Mouse (Mus musculus) CH12.LX (cell line): ENCODE data around the gene Gabarapl2. TPM values are rescaled to one million over a fixed set of nuclear protein-coding genes. Genes with fewer than 3 reads are reported as not detected.

Experiments
- DNase-seq: peaks from one replicate; pipeline ENCODE4 v3.0.0-alpha.2; 2013; ENCODE audit errors: extremely low read depth
- H3K27ac ChIP-seq: 2 replicates; pipeline ENCODE4 v1.5.1; 2012; ENCODE audit warnings: low read depth, mild to moderate bottlenecking, control low read depth, moderate library complexity; ENCODE audit not compliant: insufficient read depth
- H3K27me3 ChIP-seq: replicated peaks from 2 replicates; pipeline ENCODE3; 2012; ENCODE audit warnings: inconsistent platforms
- H3K36me3 ChIP-seq, 2 experiments: replicated peaks in 1 of 2; 2 replicates each; pipeline versions ENCODE3 to v1.6.1; 2012; ENCODE audit warnings: inconsistent platforms in 1 of 2, low read length in 1 of 2, mild to moderate bottlenecking in 1 of 2, mixed read lengths in 1 of 2, moderate library complexity in 1 of 2; ENCODE audit not compliant: control insufficient read depth in 1 of 2, insufficient read depth in 1 of 2
- H3K4me1 ChIP-seq, 2 experiments: 2 replicates each; pipeline ENCODE4 v1.6.1; 2012; ENCODE audit warnings: inconsistent platforms in 1 of 2, moderate library complexity in 1 of 2; ENCODE audit not compliant: insufficient read depth in 2 of 2, control insufficient read depth in 1 of 2
- H3K4me2 ChIP-seq: 2 replicates; pipeline ENCODE4 v1.6.1; 2012; ENCODE audit warnings: low read depth, mild to moderate bottlenecking, control low read depth; ENCODE audit not compliant: poor library complexity, insufficient read depth, severe bottlenecking
- H3K4me3 ChIP-seq, 3 experiments: fragments of 150-350 bp in 1 of 3; sonication (generic) in 1 of 3; replicated peaks in 1 of 3; 2 replicates each; pipeline versions ENCODE3 to v1.5.1; 2011 to 2012; ENCODE audit warnings: low read depth in 2 of 3, low read length in 2 of 3, mild to moderate bottlenecking in 2 of 3, moderate library complexity in 2 of 3, control low read depth in 1 of 3, improper control_type of control experiment in 1 of 3, inconsistent platforms in 1 of 3, mixed read lengths in 1 of 3; ENCODE audit not compliant: poor library complexity in 1 of 3
- H3K79me2 ChIP-seq: replicated peaks from 2 replicates; pipeline ENCODE4 v1.6.1; 2012; ENCODE audit warnings: mild to moderate bottlenecking, moderate library complexity; ENCODE audit not compliant: control insufficient read depth, poor library complexity, insufficient read depth, severe bottlenecking; ENCODE audit errors: extremely low read depth
- H3K9ac ChIP-seq: 2 replicates; pipeline ENCODE4 v1.6.1; 2012; ENCODE audit warnings: low read depth, mild to moderate bottlenecking, control low read depth, moderate library complexity; ENCODE audit not compliant: insufficient read depth
- H3K9me3 ChIP-seq: replicated peaks from 2 replicates; pipeline ENCODE3; 2012; ENCODE audit warnings: low read length, inconsistent platforms, mixed read lengths
- BHLHE40 ChIP-seq: IDR thresholded peaks from 2 replicates; pipeline ENCODE4 v1.6.1; 2011; ENCODE audit warnings: mild to moderate bottlenecking, low read depth, low read length, improper control_type of control experiment
- EP300 ChIP-seq: IDR thresholded peaks from 2 replicates; pipeline ENCODE4 v1.6.1; 2011; ENCODE audit warnings: low read length, improper control_type of control experiment
- ETS1 ChIP-seq: conservative IDR thresholded peaks from 2 replicates; pipeline ENCODE4 v1.6.1; 2012; ENCODE audit warnings: low read depth, mild to moderate bottlenecking, inconsistent platforms, low read length, improper control_type of control experiment, moderate library complexity
- IRF4 ChIP-seq: IDR thresholded peaks from 2 replicates; pipeline ENCODE4 v1.6.1; 2014; ENCODE audit warnings: low read depth, mild to moderate bottlenecking, inconsistent platforms, low read length, improper control_type of control experiment
- KAT2A ChIP-seq: IDR thresholded peaks from 2 replicates; pipeline ENCODE4 v1.6.1; 2012; ENCODE audit warnings: low read length, improper control_type of control experiment, inconsistent platforms; ENCODE audit not compliant: insufficient replicate concordance
- MAX ChIP-seq: IDR thresholded peaks from 2 replicates; pipeline ENCODE4 v1.6.1; 2011; ENCODE audit warnings: low read length, improper control_type of control experiment
- MXI1 ChIP-seq: IDR thresholded peaks from 2 replicates; pipeline ENCODE4 v1.6.1; 2011; ENCODE audit warnings: mild to moderate bottlenecking, low read depth, low read length, improper control_type of control experiment
- MYC ChIP-seq: IDR thresholded peaks from 2 replicates; pipeline ENCODE4 v1.6.1; 2011; ENCODE audit warnings: low read depth, mild to moderate bottlenecking, improper control_type of control experiment, low read length
- NELFE ChIP-seq: IDR thresholded peaks from 2 replicates; pipeline ENCODE4 v1.6.1; 2011; ENCODE audit warnings: low read depth, low read length, improper control_type of control experiment
- NRF1 ChIP-seq: IDR thresholded peaks from 2 replicates; pipeline ENCODE4 v1.6.1; 2014; ENCODE audit warnings: low read depth, mild to moderate bottlenecking, inconsistent platforms, low read length, improper control_type of control experiment, moderate library complexity
- POLR2A ChIP-seq: IDR thresholded peaks from 2 replicates; pipeline ENCODE4 v1.6.1; 2011; ENCODE audit warnings: low read depth, mild to moderate bottlenecking, improper control_type of control experiment, low read length
- POLR2AphosphoS2 ChIP-seq: IDR thresholded peaks from 2 replicates; pipeline ENCODE4 v1.6.1; 2011; ENCODE audit warnings: low read depth, low read length, improper control_type of control experiment
- SIN3A ChIP-seq: IDR thresholded peaks from 2 replicates; pipeline ENCODE4 v1.6.1; 2012; ENCODE audit warnings: low read length, improper control_type of control experiment, inconsistent platforms
- SMC3 ChIP-seq: IDR thresholded peaks from 2 replicates; pipeline ENCODE4 v1.6.1; 2011; ENCODE audit warnings: low read depth, low read length, improper control_type of control experiment
- TBP ChIP-seq: conservative IDR thresholded peaks from 2 replicates; pipeline ENCODE4 v1.6.1; 2011; ENCODE audit warnings: low read depth, low read length, improper control_type of control experiment
- UBTF ChIP-seq: IDR thresholded peaks from 2 replicates; pipeline ENCODE4 v1.6.1; 2012; ENCODE audit warnings: low read depth, mild to moderate bottlenecking, inconsistent platforms, low read length, improper control_type of control experiment, moderate library complexity
- ZC3H11A ChIP-seq: IDR thresholded peaks from 2 replicates; pipeline ENCODE4 v1.6.1; 2012; ENCODE audit warnings: low read depth, mild to moderate bottlenecking, inconsistent platforms, low read length, improper control_type of control experiment
- ZKSCAN1 ChIP-seq: IDR thresholded peaks from 2 replicates; pipeline ENCODE4 v1.6.1; 2012; ENCODE audit warnings: low read depth, inconsistent platforms, low read length, improper control_type of control experiment, borderline replicate concordance
- ZMIZ1 ChIP-seq: IDR thresholded peaks from 2 replicates; pipeline ENCODE4 v1.6.1; 2012; ENCODE audit warnings: low read depth, mild to moderate bottlenecking, inconsistent platforms, low read length, improper control_type of control experiment
- dilution Hi-C: fragments of 300-500 bp; cut with MboI; formaldehyde crosslinking; loops from 2 replicates; pipeline ENCODE4 v1.14.3; 2020; ENCODE audit warnings: low sequenced_read_pairs; ENCODE audit not compliant: extremely low pct_unique_long_range_greater_than_20kb, extremely low pct_ligation_motif_present
- in situ Hi-C: fragments of 300-500 bp; cut with MboI; formaldehyde crosslinking; loops from 3 replicates; pipeline ENCODE4 v1.14.3; 2019; ENCODE audit warnings: low sequenced_read_pairs, low pct_ligation_motif_present, low pct_unique_long_range_greater_than_20kb, mixed read lengths
- polyA plus RNA-seq: library from polyadenylated mRNA; unstranded; fragments of >175 nt; gene quantifications from 2 replicates; pipeline ENCODE4 v1.2.1, GENCODE M21; 2012; ENCODE audit warnings: low read depth; ENCODE audit not compliant: insufficient read length
- total RNA-seq, 2 experiments: library from RNA; depleted of rRNA; stranded (reverse); fragments of 300-350 nt in 1 of 2; fragments of >200 nt in 1 of 2; gene quantifications; 2 replicates each; pipeline ENCODE4 v1.2.3; 2012 to 2014

The Gabarapl2 gene
- total and polyA plus RNA-seq, 3 experiments, result 29.8 to 61.0 (median 42.1) TPM

GRCm38 (mm10) chr8:111941101-111941454, 575 bp downstream of the Gabarapl2 start:
- DNase-seq, result peak; percentile 41
- in situ Hi-C loops (no loop called here), dilution Hi-C loops (no loop called here)
- no peaks in the 10 kb centered on the region for H3K9me3 ChIP-seq
- H3K79me2 ChIP-seq, result peaks cover 10% of the 10 kb centered on the region; the same call in 1 of the 2 replicates
- H3K27me3 ChIP-seq, result no peaks in the 10 kb centered on the region
- peak overlapping the region; percentile 92 to 98 (median 98) for H3K4me3 ChIP-seq
- H3K4me2 ChIP-seq, result peak overlapping the region; percentile 71; the same call in 1 of the 2 replicates
- H3K4me1 ChIP-seq, result peaks cover 0 to 37% of the 10 kb centered on the region in 2 experiments; a peak in 2 of 4 replicates
- TF ChIP-seq NRF1, result no peak
- peak; percentile 88 for TF ChIP-seq SIN3A
- no peak for TF ChIP-seq KAT2A
- H3K27ac ChIP-seq, result no peak overlapping the region
- peaks cover 19 to 35% of the 10 kb centered on the region in 2 experiments for H3K36me3 ChIP-seq
- H3K9ac ChIP-seq, result peak overlapping the region; percentile 89; the same call in 1 of the 2 replicates

- in situ Hi-C loops (no loop called here), dilution Hi-C loops (no loop called here)
These were observed 3.0 kb downstream of the Gabarapl2 start for GRCm38 (mm10) chr8:111943544-111943943.

GRCm38 (mm10) chr8:111947144-111947543, 6.6 kb downstream of the Gabarapl2 start:
- H3K36me3 ChIP-seq, result peaks cover 44 to 77% of the 10 kb centered on the region in 2 experiments
- TF ChIP-seq MYC, result no peak
- TF ChIP-seq KAT2A, result no peak
- TF ChIP-seq ETS1, result 0 out of 2 replicates have a peak, but pooled peaks have one; percentile 30
- no peak for TF ChIP-seq MXI1
- no peak for TF ChIP-seq ZMIZ1
- no peak for TF ChIP-seq SIN3A
- peak; percentile 74 for TF ChIP-seq EP300
- no peak for TF ChIP-seq POLR2AphosphoS2
- no peak for TF ChIP-seq NELFE
- TF ChIP-seq SMC3, result no peak
- no peak for TF ChIP-seq ZC3H11A
- no peak for TF ChIP-seq ZKSCAN1
- TF ChIP-seq POLR2A, result no peak
- no peak for TF ChIP-seq TBP
- peak; percentile 72 for TF ChIP-seq IRF4
- no peak for TF ChIP-seq MAX
- no peak for TF ChIP-seq UBTF
- H3K9me3 ChIP-seq, result no peaks in the 10 kb centered on the region
- no peak overlapping the region for H3K9ac ChIP-seq
- H3K4me3 ChIP-seq, result no peak overlapping the region
- dilution Hi-C loops, result no loop called here
- H3K27ac ChIP-seq, result no peak overlapping the region
- H3K27me3 ChIP-seq, result no peaks in the 10 kb centered on the region
- peak; percentile 50 for DNase-seq
- no peaks in the 10 kb centered on the region; the same call in 1 of the 2 replicates for H3K79me2 ChIP-seq
- H3K4me2 ChIP-seq, result no peak overlapping the region
- H3K4me1 ChIP-seq, result peaks cover 11 to 53% of the 10 kb centered on the region in 2 experiments
- in situ Hi-C loops, result loop anchor here (5.0 kb wide), 1 partner anchor 35 kb away; no protein-coding TSS in a partner anchor

More at GRCm38 (mm10) chr8:111943544-111943943, 3.0 kb downstream of the Gabarapl2 start:
- Histone ChIP-seq H3K9me3 (no peaks in the 10 kb centered on the region), H3K27ac (no peak overlapping the region), H3K36me3 (peaks cover 28 to 51% of the 10 kb centered on the region in 2 experiments), H3K4me3 (no peak overlapping the region), H3K79me2 (peaks cover 10% of the 10 kb centered on the region; the same call in 1 of the 2 replicates), H3K27me3 (no peaks in the 10 kb centered on the region), H3K4me1 (peaks cover 11 to 52% of the 10 kb centered on the region in 2 experiments), H3K4me2 (no peak overlapping the region), H3K9ac (no peak overlapping the region)
- TF ChIP-seq MYC (no peak), EP300 (no peak), POLR2A (no peak), BHLHE40 (no peak), SMC3 (no peak), TBP (no peak)
- no peak for DNase-seq
